Mouse (Mus musculus): ENCODE measurements at regions not wholly inside any gene's neighbourhood (a gene's known extent, or its start where the extent isn't known, plus 50 kb on each side); places are given as distances from the start of the nearest gene placed in this dataset.

GRCm38 (mm10) chr13:32454419-32455146, 116.0 kb upstream of the Gmds start:
- H3K27ac ChIP-seq (ENCODE audit: low read depth, low read length), result no peak overlapping the region
- DNase-seq, result no peak
- H3K36me3 ChIP-seq (ENCODE audit: insufficient read depth), result no peaks in the 10 kb centered on the region
- no peak for ATAC-seq
- no peak for TF ChIP-seq CTCF (IDR thresholded peaks at IDR 0.05; ENCODE audit: low read depth)
- H3K9ac ChIP-seq, result no peak overlapping the region
- H3K27me3 ChIP-seq (ENCODE audit: insufficient read depth, low read length), result no peaks in the 10 kb centered on the region
- WGBS, result 85% methylated on average over 11 of the region's 11 CpGs
- no peak overlapping the region for H3K4me3 ChIP-seq (ENCODE audit: low read depth, low read length)
- no peaks in the 10 kb centered on the region for H3K9me3 ChIP-seq (ENCODE audit: low read length)
- no peaks in the 10 kb centered on the region for H3K4me1 ChIP-seq (ENCODE audit: insufficient read depth)
- no peak overlapping the region for H3K4me2 ChIP-seq (ENCODE audit: low read depth)

GRCm38 (mm10) chr13:32449710-32450417, 111.3 kb upstream of the Gmds start:
- Histone ChIP-seq H3K9ac (no peak overlapping the region), H3K36me3 (ENCODE audit: insufficient read depth) (no peaks in the 10 kb centered on the region), H3K4me2 (ENCODE audit: low read depth) (no peak overlapping the region), H3K4me1 (ENCODE audit: insufficient read depth) (no peaks in the 10 kb centered on the region), H3K9me3 (ENCODE audit: low read length) (no peaks in the 10 kb centered on the region), H3K4me3 (ENCODE audit: low read depth, low read length) (no peak overlapping the region), H3K27me3 (ENCODE audit: insufficient read depth, low read length) (no peaks in the 10 kb centered on the region), H3K27ac (ENCODE audit: low read depth, low read length) (no peak overlapping the region)
- peak; percentile 89 for ATAC-seq
- WGBS, result 52% methylated on average over 8 of the region's 8 CpGs
- no peak for TF ChIP-seq CTCF (IDR thresholded peaks at IDR 0.05; ENCODE audit: low read depth)
- DNase-seq, result peak; percentile 32

- H3K27ac ChIP-seq (ENCODE audit: low read depth, low read length), result no peak overlapping the region
- ATAC-seq, result no peak
These were observed 106.0 kb upstream of the Gmds start for GRCm38 (mm10) chr13:32444531-32444930.

GRCm38 (mm10) chr13:32442025-32442424, 103.5 kb upstream of the Gmds start:
- H3K4me2 ChIP-seq (ENCODE audit: low read depth), result no peak overlapping the region
- no peak overlapping the region for H3K9ac ChIP-seq
- H3K9me3 ChIP-seq (ENCODE audit: low read length), result no peaks in the 10 kb centered on the region
- no peak overlapping the region for H3K4me3 ChIP-seq (ENCODE audit: low read depth, low read length)
- no peaks in the 10 kb centered on the region for H3K27me3 ChIP-seq (ENCODE audit: insufficient read depth, low read length)
- H3K36me3 ChIP-seq (ENCODE audit: insufficient read depth), result no peaks in the 10 kb centered on the region
- WGBS, result 61% methylated on average over 13 of the region's 13 CpGs
- no peak for ATAC-seq
- H3K4me1 ChIP-seq (ENCODE audit: insufficient read depth), result no peaks in the 10 kb centered on the region
- H3K27ac ChIP-seq (ENCODE audit: low read depth, low read length), result no peak overlapping the region
- TF ChIP-seq CTCF (IDR thresholded peaks at IDR 0.05; ENCODE audit: low read depth), result no peak
- no peak for DNase-seq

More at GRCm38 (mm10) chr13:32444531-32444930, 106.0 kb upstream of the Gmds start:
- WGBS, result 79% methylated on average over 3 of the region's 3 CpGs
- H3K4me1 ChIP-seq (ENCODE audit: insufficient read depth), result no peaks in the 10 kb centered on the region
- no peak for TF ChIP-seq CTCF (IDR thresholded peaks at IDR 0.05; ENCODE audit: low read depth)
- no peaks in the 10 kb centered on the region for H3K27me3 ChIP-seq (ENCODE audit: insufficient read depth, low read length)
- no peak overlapping the region for H3K9ac ChIP-seq
- H3K9me3 ChIP-seq (ENCODE audit: low read length), result no peaks in the 10 kb centered on the region
- H3K36me3 ChIP-seq (ENCODE audit: insufficient read depth), result no peaks in the 10 kb centered on the region
- no peak for DNase-seq
- no peak overlapping the region for H3K4me2 ChIP-seq (ENCODE audit: low read depth)
- H3K4me3 ChIP-seq (ENCODE audit: low read depth, low read length), result no peak overlapping the region

- Histone ChIP-seq H3K4me1 (ENCODE audit: insufficient read depth) (no peaks in the 10 kb centered on the region), H3K4me3 (ENCODE audit: low read depth, low read length) (no peak overlapping the region), H3K27me3 (ENCODE audit: insufficient read depth, low read length) (no peaks in the 10 kb centered on the region), H3K9me3 (ENCODE audit: low read length) (no peaks in the 10 kb centered on the region), H3K27ac (ENCODE audit: low read depth, low read length) (no peak overlapping the region), H3K9ac (no peak overlapping the region), H3K4me2 (ENCODE audit: low read depth) (no peak overlapping the region), H3K36me3 (ENCODE audit: insufficient read depth) (no peaks in the 10 kb centered on the region)
- ATAC-seq (no peak), DNase-seq (no peak)
- no peak for TF ChIP-seq CTCF (IDR thresholded peaks at IDR 0.05; ENCODE audit: low read depth)
- WGBS, result 44% methylated on average over 5 of the region's 5 CpGs
These were observed 96.6 kb upstream of the Gmds start for GRCm38 (mm10) chr13:32435136-32435535.

GRCm38 (mm10) chr13:32428482-32428881, 89.9 kb upstream of the Gmds start:
- no peaks in the 10 kb centered on the region for H3K4me1 ChIP-seq (ENCODE audit: insufficient read depth)
- no peaks in the 10 kb centered on the region for H3K27me3 ChIP-seq (ENCODE audit: insufficient read depth, low read length)
- no peak overlapping the region for H3K27ac ChIP-seq (ENCODE audit: low read depth, low read length)
- 67% methylated on average over 3 of the region's 3 CpGs for WGBS
- ATAC-seq (0 out of 2 replicates have a peak, but pooled peaks have one; percentile 29), DNase-seq (no peak)
- no peak overlapping the region for H3K9ac ChIP-seq
- no peaks in the 10 kb centered on the region for H3K36me3 ChIP-seq (ENCODE audit: insufficient read depth)
- no peak overlapping the region for H3K4me2 ChIP-seq (ENCODE audit: low read depth)
- no peak overlapping the region for H3K4me3 ChIP-seq (ENCODE audit: low read depth, low read length)
- no peaks in the 10 kb centered on the region for H3K9me3 ChIP-seq (ENCODE audit: low read length)
- no peak for TF ChIP-seq CTCF (IDR thresholded peaks at IDR 0.05; ENCODE audit: low read depth)

GRCm38 (mm10) chr13:32426906-32427305, 88.4 kb upstream of the Gmds start:
- WGBS, result 79% methylated on average over 13 of the region's 13 CpGs
- no peaks in the 10 kb centered on the region for H3K4me1 ChIP-seq (ENCODE audit: insufficient read depth)
- no peak overlapping the region for H3K27ac ChIP-seq (ENCODE audit: low read depth, low read length)
- H3K4me3 ChIP-seq (ENCODE audit: low read depth, low read length), result no peak overlapping the region
- TF ChIP-seq CTCF (IDR thresholded peaks at IDR 0.05; ENCODE audit: low read depth), result no peak
- no peaks in the 10 kb centered on the region for H3K36me3 ChIP-seq (ENCODE audit: insufficient read depth)
- no peak for ATAC-seq
- H3K4me2 ChIP-seq (ENCODE audit: low read depth), result no peak overlapping the region
- no peaks in the 10 kb centered on the region for H3K9me3 ChIP-seq (ENCODE audit: low read length)
- no peak overlapping the region for H3K9ac ChIP-seq
- no peak for DNase-seq
- no peaks in the 10 kb centered on the region for H3K27me3 ChIP-seq (ENCODE audit: insufficient read depth, low read length)

All from forebrain, postnatal 0 days (tissue).